Mouse (Mus musculus) liver, embryonic 13.5 days (tissue): ENCODE data around the gene Nmd3. TPM values are rescaled to one million over a fixed set of nuclear protein-coding genes. Genes with fewer than 3 reads are reported as not detected.

ENCODE experiments used
- ATAC-seq: fragments of 200-750 bp; cut with Nextera tagmentation; 2 replicates; pipeline ENCODE4 v1.8.0; 2017; ENCODE audit warnings: low read depth, mild to moderate bottlenecking, moderate number of reproducible peaks, moderate library complexity
- DNase-seq: peaks from one replicate; pipeline ENCODE4 v3.0.0; 2022
- H3K27ac ChIP-seq: fragments of 300-500 bp; sonication (generic); 2 replicates; pipeline ENCODE4 v1.5.1; 2015; ENCODE audit warnings: moderate library complexity, mild to moderate bottlenecking, inconsistent platforms
- H3K27me3 ChIP-seq: fragments of 300-500 bp; sonication (generic); 2 replicates; pipeline ENCODE4 v1.6.1; 2015; ENCODE audit warnings: mild to moderate bottlenecking, inconsistent platforms
- H3K36me3 ChIP-seq: fragments of 300-500 bp; sonication (generic); 2 replicates; pipeline ENCODE4 v1.6.1; 2015; ENCODE audit warnings: mild to moderate bottlenecking, inconsistent platforms
- H3K4me1 ChIP-seq: fragments of 300-500 bp; sonication (generic); replicated peaks from 2 replicates; pipeline ENCODE4 v1.6.1; 2015; ENCODE audit warnings: inconsistent platforms
- H3K4me2 ChIP-seq: fragments of 300-500 bp; sonication (generic); 2 replicates; pipeline ENCODE4 v1.6.1; 2015; ENCODE audit warnings: inconsistent platforms, mild to moderate bottlenecking, moderate library complexity
- H3K4me3 ChIP-seq: fragments of 300-500 bp; sonication (generic); replicated peaks from 2 replicates; pipeline ENCODE4 v1.5.1; 2015; ENCODE audit warnings: mild to moderate bottlenecking, inconsistent platforms
- H3K9ac ChIP-seq: fragments of 300-500 bp; sonication (generic); 2 replicates; pipeline ENCODE4 v1.6.1; 2015; ENCODE audit warnings: mild to moderate bottlenecking, inconsistent platforms
- H3K9me3 ChIP-seq: fragments of 300-500 bp; sonication (generic); replicated peaks from 2 replicates; pipeline ENCODE4 v1.6.1; 2016; ENCODE audit warnings: inconsistent platforms
- WGBS: fragments of 180-500 bp; shearing (Covaris S2); methylation state at CpG from one replicate; pipeline ENCODE4 v1.1.7; 2015; ENCODE audit not compliant: insufficient replicate concordance; 5-methylcytosine and 5-hydroxymethylcytosine counted together
- polyA plus RNA-seq: library from polyadenylated mRNA; unstranded; fragments of >200 nt; fragmentation: Nextera tagmentation; extraction: Ambion mirVana; gene quantifications from 2 replicates; pipeline ENCODE4 v1.2.1, GENCODE M21; 2015

The Nmd3 gene
- polyA plus RNA-seq, result 114 and 118 TPM in 2 replicates

GRCm38 (mm10) chr3:69721814-69722186 is at the start of gene Nmd3:
Gene Nmd3, plus strand, starts transcription at chr3:69721985.
- Histone ChIP-seq H3K9ac (peak within 1 kb of the TSS; percentile 92), H3K27ac (peak within 1 kb of the TSS; percentile 86), H3K9me3 (no peaks in the 10 kb centered on the region), H3K4me2 (peak within 1 kb of the TSS; percentile 78), H3K4me1 (peaks cover 19% of the 10 kb centered on the region), H3K27me3 (no peaks in the 10 kb centered on the region), H3K4me3 (peak within 1 kb of the TSS; percentile 86), H3K36me3 (peaks cover 12% of the 10 kb centered on the region)
- ATAC-seq (peak; percentile 93), DNase-seq (peak; percentile 88)
- WGBS, result under 1% methylated on average over 30 of the region's 33 CpGs

- H3K9ac ChIP-seq, result no peak overlapping the region
- H3K27me3 ChIP-seq, result no peaks in the 10 kb centered on the region
- H3K9me3 ChIP-seq, result no peaks in the 10 kb centered on the region
- ATAC-seq, result no peak
- no peak overlapping the region for H3K4me2 ChIP-seq
- H3K27ac ChIP-seq, result no peak overlapping the region
- H3K4me3 ChIP-seq, result no peak overlapping the region
- DNase-seq, result no peak
- peaks cover 5% of the 10 kb centered on the region; the same call in 1 of the 2 replicates for H3K4me1 ChIP-seq
- no peaks in the 10 kb centered on the region for H3K36me3 ChIP-seq
- WGBS, result 79% methylated on average over 10 of the region's 10 CpGs
Observed at GRCm38 (mm10) chr3:69673351-69673750, 48.4 kb upstream of the Nmd3 start.

GRCm38 (mm10) chr3:69674206-69674605 is 47.6 kb upstream of the Nmd3 start:
- Histone ChIP-seq H3K9me3 (no peaks in the 10 kb centered on the region), H3K27ac (no peak overlapping the region), H3K36me3 (no peaks in the 10 kb centered on the region), H3K27me3 (no peaks in the 10 kb centered on the region), H3K4me3 (no peak overlapping the region), H3K9ac (no peak overlapping the region), H3K4me1 (peaks cover 5% of the 10 kb centered on the region; the same call in 1 of the 2 replicates), H3K4me2 (no peak overlapping the region)
- peak; percentile 72 for ATAC-seq
- DNase-seq, result no peak
- WGBS, result 13% methylated on average over 3 of the region's 3 CpGs

- 37% methylated on average over 1 of the region's 1 CpGs for WGBS
- Histone ChIP-seq H3K9ac (no peak overlapping the region), H3K4me2 (no peak overlapping the region), H3K9me3 (no peaks in the 10 kb centered on the region), H3K27me3 (no peaks in the 10 kb centered on the region), H3K4me3 (no peak overlapping the region), H3K27ac (no peak overlapping the region), H3K36me3 (no peaks in the 10 kb centered on the region), H3K4me1 (no peaks in the 10 kb centered on the region)
- DNase-seq, result no peak
- ATAC-seq, result no peak
Observed at GRCm38 (mm10) chr3:69689791-69690190, 32.0 kb upstream of the Nmd3 start.

- no peak overlapping the region for H3K27ac ChIP-seq
- no peaks in the 10 kb centered on the region for H3K27me3 ChIP-seq
- no peak for DNase-seq
- no peak overlapping the region for H3K9ac ChIP-seq
- 66% methylated on average over 2 of the region's 2 CpGs for WGBS
- H3K4me3 ChIP-seq, result no peak overlapping the region
- H3K4me1 ChIP-seq, result no peaks in the 10 kb centered on the region
- H3K4me2 ChIP-seq, result no peak overlapping the region
- no peak for ATAC-seq
- no peaks in the 10 kb centered on the region for H3K9me3 ChIP-seq
- no peaks in the 10 kb centered on the region for H3K36me3 ChIP-seq
Observed at GRCm38 (mm10) chr3:69690939-69691338, 30.8 kb upstream of the Nmd3 start.

- DNase-seq, result no peak
- 51% methylated on average over 6 of the region's 6 CpGs for WGBS
- Histone ChIP-seq H3K27ac (no peak overlapping the region), H3K36me3 (no peaks in the 10 kb centered on the region), H3K4me3 (no peak overlapping the region), H3K9ac (no peak overlapping the region), H3K9me3 (no peaks in the 10 kb centered on the region), H3K4me1 (no peaks in the 10 kb centered on the region), H3K27me3 (no peaks in the 10 kb centered on the region), H3K4me2 (no peak overlapping the region)
- no peak for ATAC-seq
Observed at GRCm38 (mm10) chr3:69699851-69700500, 21.8 kb upstream of the Nmd3 start.

GRCm38 (mm10) chr3:69701905-69702304 is 19.9 kb upstream of the Nmd3 start:
- H3K4me3 ChIP-seq, result no peak overlapping the region
- no peak for ATAC-seq
- no peaks in the 10 kb centered on the region for H3K4me1 ChIP-seq
- H3K9ac ChIP-seq, result no peak overlapping the region
- H3K27ac ChIP-seq, result no peak overlapping the region
- no peaks in the 10 kb centered on the region for H3K36me3 ChIP-seq
- H3K27me3 ChIP-seq, result no peaks in the 10 kb centered on the region
- no peaks in the 10 kb centered on the region for H3K9me3 ChIP-seq
- no peak for DNase-seq
- no peak overlapping the region for H3K4me2 ChIP-seq
- 26% methylated on average over 1 of the region's 1 CpGs for WGBS

- no peak overlapping the region for H3K4me3 ChIP-seq
- H3K4me2 ChIP-seq, result no peak overlapping the region
- H3K9ac ChIP-seq, result no peak overlapping the region
- no peaks in the 10 kb centered on the region for H3K27me3 ChIP-seq
- no peaks in the 10 kb centered on the region for H3K4me1 ChIP-seq
- DNase-seq (no peak), ATAC-seq (no peak)
- H3K9me3 ChIP-seq, result no peaks in the 10 kb centered on the region
- no peak overlapping the region for H3K27ac ChIP-seq
- no peaks in the 10 kb centered on the region for H3K36me3 ChIP-seq
Observed at GRCm38 (mm10) chr3:69702421-69702820, 19.4 kb upstream of the Nmd3 start.

- DNase-seq (no peak), ATAC-seq (no peak)
- WGBS, result 63% methylated on average over 12 of the region's 12 CpGs
Observed at GRCm38 (mm10) chr3:69709043-69709929, 12.5 kb upstream of the Nmd3 start.

GRCm38 (mm10) chr3:69711907-69712600 is 9.7 kb upstream of the Nmd3 start:
- no peak overlapping the region for H3K9ac ChIP-seq
- H3K4me3 ChIP-seq, result no peak overlapping the region
- ATAC-seq (no peak), DNase-seq (no peak)
- H3K27ac ChIP-seq, result no peak overlapping the region
- 50% methylated on average over 8 of the region's 8 CpGs for WGBS
- H3K9me3 ChIP-seq, result no peaks in the 10 kb centered on the region
- no peaks in the 10 kb centered on the region for H3K27me3 ChIP-seq
- no peaks in the 10 kb centered on the region for H3K4me1 ChIP-seq
- no peaks in the 10 kb centered on the region for H3K36me3 ChIP-seq
- no peak overlapping the region for H3K4me2 ChIP-seq

More at GRCm38 (mm10) chr3:69709043-69709929, 12.5 kb upstream of the Nmd3 start:
- Histone ChIP-seq H3K4me2 (no peak overlapping the region), H3K27me3 (no peaks in the 10 kb centered on the region), H3K9ac (no peak overlapping the region), H3K36me3 (no peaks in the 10 kb centered on the region), H3K4me3 (no peak overlapping the region), H3K27ac (no peak overlapping the region), H3K9me3 (no peaks in the 10 kb centered on the region), H3K4me1 (no peaks in the 10 kb centered on the region)

GRCm38 (mm10) chr3:69717476-69717875 is 4.3 kb upstream of the Nmd3 start:
- no peak overlapping the region for H3K4me2 ChIP-seq
- ATAC-seq (no peak), DNase-seq (no peak)
- 75% methylated on average over 6 of the region's 6 CpGs for WGBS
- H3K9me3 ChIP-seq, result no peaks in the 10 kb centered on the region
- no peak overlapping the region for H3K9ac ChIP-seq
- H3K27ac ChIP-seq, result no peak overlapping the region
- peaks cover 3% of the 10 kb centered on the region; the same call in 1 of the 2 replicates for H3K4me1 ChIP-seq
- H3K27me3 ChIP-seq, result no peaks in the 10 kb centered on the region
- no peak overlapping the region for H3K4me3 ChIP-seq
- no peaks in the 10 kb centered on the region for H3K36me3 ChIP-seq
